Mouse (Mus musculus) MEL (cell line): ENCODE results near the gene Vstm2a. TPM values are rescaled to one million over a fixed set of nuclear protein-coding genes. Genes with fewer than 3 reads are reported as not detected.

Experiments
- DNase-seq: peaks from one replicate; pipeline ENCODE4 v3.0.0; 2011; ENCODE audit warnings: low read depth, low spot score
- H3K27ac ChIP-seq: 2 replicates; pipeline ENCODE4 v1.5.1; 2012; ENCODE audit warnings: low read depth, mild to moderate bottlenecking, control low read depth, low read length, moderate library complexity; ENCODE audit not compliant: control insufficient read depth
- H3K27me3 ChIP-seq, 2 experiments: fragments of 150-350 bp in 1 of 2; sonication (generic) in 1 of 2; 2 replicates each; pipeline ENCODE4 v1.6.1; 2012; ENCODE audit warnings: low read length in 2 of 2, mild to moderate bottlenecking in 2 of 2, improper control_type of control experiment in 1 of 2, moderate library complexity in 1 of 2; ENCODE audit not compliant: insufficient read depth in 2 of 2, control insufficient read depth in 1 of 2
- H3K36me3 ChIP-seq, 2 experiments: 2 replicates each; pipeline ENCODE4 v1.6.1; 2012 to 2014; ENCODE audit warnings: low read length in 2 of 2, improper control_type of control experiment in 1 of 2, inconsistent platforms in 1 of 2, mild to moderate bottlenecking in 1 of 2; ENCODE audit not compliant: insufficient read depth in 2 of 2, control insufficient read depth in 1 of 2
- H3K4me1 ChIP-seq, 2 experiments: fragments of 150-350 bp in 1 of 2; sonication (generic) in 1 of 2; 2 replicates each; pipeline ENCODE4 v1.6.1; 2012; ENCODE audit warnings: low read length in 2 of 2, improper control_type of control experiment in 1 of 2, mild to moderate bottlenecking in 1 of 2; ENCODE audit not compliant: insufficient read depth in 2 of 2, control insufficient read depth in 1 of 2
- H3K4me3 ChIP-seq, 2 experiments: fragments of 150-350 bp in 1 of 2; sonication (generic) in 1 of 2; 2 replicates each; pipeline ENCODE4 v1.5.1; 2012; ENCODE audit warnings: low read depth in 2 of 2, low read length in 2 of 2, mild to moderate bottlenecking in 2 of 2, moderate library complexity in 2 of 2, control low read depth in 1 of 2, improper control_type of control experiment in 1 of 2; ENCODE audit not compliant: control insufficient read depth in 1 of 2, insufficient read depth in 1 of 2
- H3K79me2 ChIP-seq: 2 replicates; pipeline ENCODE4 v1.6.1; 2012; ENCODE audit warnings: mild to moderate bottlenecking, low read length, moderate library complexity; ENCODE audit not compliant: control insufficient read depth, poor library complexity, insufficient read depth
- H3K9ac ChIP-seq: 2 replicates; pipeline ENCODE4 v1.6.1; 2012; ENCODE audit warnings: low read depth, mild to moderate bottlenecking, control low read depth, low read length, moderate library complexity; ENCODE audit not compliant: control insufficient read depth, poor library complexity, severe bottlenecking
- H3K9me3 ChIP-seq: fragments of 150-350 bp; sonication (generic); replicated peaks from 2 replicates; pipeline ENCODE4 v1.6.1; 2012; ENCODE audit warnings: mild to moderate bottlenecking, low read length, improper control_type of control experiment, moderate library complexity; ENCODE audit not compliant: insufficient read depth
- BHLHE40 ChIP-seq: IDR thresholded peaks from 2 replicates; pipeline ENCODE4 v1.6.1; 2012; ENCODE audit warnings: low read depth, mild to moderate bottlenecking, inconsistent platforms, low read length, improper control_type of control experiment, borderline replicate concordance
- CHD1 ChIP-seq: IDR thresholded peaks from 2 replicates; pipeline ENCODE4 v1.6.1; 2012; ENCODE audit warnings: low read depth, mild to moderate bottlenecking, inconsistent platforms, low read length, improper control_type of control experiment
- E2F4 ChIP-seq: IDR thresholded peaks from 2 replicates; pipeline ENCODE4 v1.6.1; 2011; ENCODE audit warnings: low read depth, low read length, improper control_type of control experiment, borderline replicate concordance
- ETS1 ChIP-seq: IDR thresholded peaks from 2 replicates; pipeline ENCODE4 v1.6.1; 2012; ENCODE audit warnings: low read depth, mild to moderate bottlenecking, inconsistent platforms, low read length, improper control_type of control experiment, moderate library complexity
- KAT2A ChIP-seq: conservative IDR thresholded peaks from 2 replicates; pipeline ENCODE4 v1.6.1; 2012; ENCODE audit warnings: low read depth, low read length, improper control_type of control experiment, inconsistent platforms
- MAFK ChIP-seq: IDR thresholded peaks from 2 replicates; pipeline ENCODE4 v1.6.1; 2011; ENCODE audit warnings: low read depth, mild to moderate bottlenecking, low read length, improper control_type of control experiment, borderline replicate concordance
- MXI1 ChIP-seq: IDR thresholded peaks from 2 replicates; pipeline ENCODE4 v1.6.1; 2011; ENCODE audit warnings: mild to moderate bottlenecking, low read depth, low read length, improper control_type of control experiment
- MYB ChIP-seq: IDR thresholded peaks from 2 replicates; pipeline ENCODE4 v1.6.1; 2011; ENCODE audit warnings: mild to moderate bottlenecking, low read depth, low read length, improper control_type of control experiment
- NELFE ChIP-seq: IDR thresholded peaks from 2 replicates; pipeline ENCODE4 v1.6.1; 2011; ENCODE audit warnings: low read depth, low read length, improper control_type of control experiment
- NRF1 ChIP-seq: IDR thresholded peaks from 2 replicates; pipeline ENCODE4 v1.6.1; 2014; ENCODE audit warnings: low read depth, mild to moderate bottlenecking, inconsistent platforms, low read length, improper control_type of control experiment, moderate library complexity; ENCODE audit not compliant: poor library complexity, insufficient read depth, severe bottlenecking
- POLR2A ChIP-seq, 2 experiments: IDR thresholded peaks; 2 replicates each; pipeline ENCODE4 v1.6.1; 2011 to 2012; ENCODE audit warnings: low read length in 2 of 2, mild to moderate bottlenecking in 2 of 2, control low read depth in 1 of 2, improper control_type of control experiment in 1 of 2, low read depth in 1 of 2, moderate library complexity in 1 of 2; ENCODE audit not compliant: control insufficient read depth in 1 of 2, insufficient read depth in 1 of 2, poor library complexity in 1 of 2
- POLR2AphosphoS5 ChIP-seq: IDR thresholded peaks from 2 replicates; pipeline ENCODE4 v1.6.1; 2012; ENCODE audit warnings: low read depth, borderline replicate concordance, mild to moderate bottlenecking, inconsistent platforms, low read length, moderate library complexity, mixed read lengths
- RCOR1 ChIP-seq: IDR thresholded peaks from 2 replicates; pipeline ENCODE4 v1.6.1; 2012; ENCODE audit warnings: low read depth, mild to moderate bottlenecking, inconsistent platforms, low read length, improper control_type of control experiment
- UBTF ChIP-seq: IDR thresholded peaks from 2 replicates; pipeline ENCODE4 v1.6.1; 2012; ENCODE audit warnings: low read depth, mild to moderate bottlenecking, inconsistent platforms, low read length, improper control_type of control experiment, moderate library complexity, borderline replicate concordance; ENCODE audit not compliant: insufficient read depth
- USF1 ChIP-seq: IDR thresholded peaks from 2 replicates; pipeline ENCODE4 v1.6.1; 2014; ENCODE audit warnings: low read depth, mild to moderate bottlenecking, inconsistent platforms, low read length, improper control_type of control experiment, moderate library complexity
- ZMIZ1 ChIP-seq: IDR thresholded peaks from 2 replicates; pipeline ENCODE4 v1.6.1; 2012; ENCODE audit warnings: low read depth, mild to moderate bottlenecking, inconsistent platforms, low read length, improper control_type of control experiment, moderate library complexity
- ZNF384 ChIP-seq: IDR thresholded peaks from 2 replicates; pipeline ENCODE4 v1.6.1; 2012; ENCODE audit warnings: low read depth, mild to moderate bottlenecking, inconsistent platforms, low read length, improper control_type of control experiment
- polyA plus RNA-seq, 2 experiments: library from polyadenylated mRNA; stranded (reverse) in 1 of 2; unstranded in 1 of 2; fragments of >175 nt in 1 of 2; fragments of >200 nt in 1 of 2; gene quantifications; 2 replicates each; pipeline versions ENCODE4 v1.2.1 to v1.2.4; 2012; ENCODE audit warnings: low replicate concordance in 2 of 2, low read depth in 1 of 2; ENCODE audit not compliant: insufficient read length in 2 of 2, insufficient read depth in 1 of 2, missing spikeins in 1 of 2
- total RNA-seq: library from RNA; depleted of rRNA; stranded (reverse); fragments of 300-350 nt; gene quantifications from 2 replicates; pipeline ENCODE4 v1.2.3, GENCODE M21; 2012

The Vstm2a gene
- total and polyA plus RNA-seq, 3 experiments: not detected

- no peaks in the 10 kb centered on the region for H3K79me2 ChIP-seq
- no peak for DNase-seq
- TF ChIP-seq ETS1 (no peak), ZNF384 (no peak), NELFE (no peak), MAFK (no peak), KAT2A (no peak)
- TF ChIP-seq, all 39 proteins: peak for 0
- no peaks in the 10 kb centered on the region; a peak in 1 of 4 replicates for H3K27me3 ChIP-seq
- H3K4me1 ChIP-seq: no peaks in the 10 kb centered on the region
- no peak overlapping the region for H3K9ac ChIP-seq
- H3K27ac ChIP-seq: no peak overlapping the region
- no peaks in the 10 kb centered on the region for H3K36me3 ChIP-seq
- no peak overlapping the region for H3K4me3 ChIP-seq
- H3K9me3 ChIP-seq: no peaks in the 10 kb centered on the region
Observed at GRCm38 (mm10) chr11:16354356-16354755, 96.8 kb downstream of the Vstm2a start.

GRCm38 (mm10) chr11:16366852-16367587 lies 109.5 kb downstream of the Vstm2a start:
- Histone ChIP-seq H3K4me3 (no peak overlapping the region), H3K4me1 (no peaks in the 10 kb centered on the region), H3K9ac (no peak overlapping the region), H3K9me3 (no peaks in the 10 kb centered on the region), H3K27ac (no peak overlapping the region), H3K27me3 (no peaks in the 10 kb centered on the region), H3K36me3 (no peaks in the 10 kb centered on the region), H3K79me2 (no peaks in the 10 kb centered on the region)
- TF ChIP-seq UBTF (no peak), POLR2AphosphoS5 (no peak), ZMIZ1 (no peak), NRF1 (no peak), USF1 (no peak), MYB (no peak), ZNF384 (no peak), ETS1 (no peak), MXI1 (no peak), BHLHE40 (no peak), POLR2A (IDR thresholded peaks at IDR 0.05; ENCODE audit: control insufficient read depth in 1 of 2, insufficient read depth in 1 of 2, low read depth in 1 of 2, low read length in 2 of 2, poor library complexity in 1 of 2) (no peak), CHD1 (no peak), RCOR1 (no peak), MAFK (no peak), E2F4 (no peak)
- DNase-seq: no peak
